Mouse (Mus musculus) forebrain, postnatal 0 days (tissue): Measurements from ENCODE around the gene Zbtb20. TPM values are rescaled to one million over a fixed set of nuclear protein-coding genes. Genes with fewer than 3 reads are reported as not detected.

Experiments
- ATAC-seq: fragments of 200-750 bp; cut with Nextera tagmentation; 2 replicates; pipeline ENCODE4 v1.8.0; 2017; ENCODE audit warnings: mild to moderate bottlenecking, moderate library complexity
- DNase-seq: peaks from one replicate; pipeline ENCODE4 v3.0.0-alpha.2; 2015
- H3K27ac ChIP-seq: fragments of 300-500 bp; sonication (generic); 2 replicates; pipeline ENCODE4 v1.5.1; 2014; ENCODE audit warnings: low read depth, mild to moderate bottlenecking, antibody characterized with exemption, low read length, moderate library complexity, mixed read lengths
- H3K27me3 ChIP-seq: fragments of 300-500 bp; sonication (generic); 2 replicates; pipeline ENCODE4 v1.6.1; 2014; ENCODE audit warnings: mild to moderate bottlenecking, low read length, mixed read lengths; ENCODE audit not compliant: insufficient read depth
- H3K36me3 ChIP-seq: fragments of 300-500 bp; sonication (generic); 2 replicates; pipeline ENCODE4 v1.6.1; 2014; ENCODE audit warnings: mild to moderate bottlenecking, moderate library complexity; ENCODE audit not compliant: insufficient read depth
- H3K4me1 ChIP-seq: fragments of 300-500 bp; sonication (generic); 2 replicates; pipeline ENCODE4 v1.6.1; 2014; ENCODE audit warnings: antibody characterized with exemption; ENCODE audit not compliant: insufficient read depth
- H3K4me2 ChIP-seq: fragments of 300-500 bp; sonication (generic); 2 replicates; pipeline ENCODE4 v1.6.1; 2014; ENCODE audit warnings: low read depth, mild to moderate bottlenecking, moderate library complexity
- H3K4me3 ChIP-seq: fragments of 300-500 bp; sonication (generic); 2 replicates; pipeline ENCODE4 v1.5.1; 2014; ENCODE audit warnings: low read depth, low read length, mixed read lengths
- H3K9ac ChIP-seq: fragments of 300-500 bp; sonication (generic); 2 replicates; pipeline ENCODE4 v1.6.1; 2014; ENCODE audit warnings: mild to moderate bottlenecking
- H3K9me3 ChIP-seq: fragments of 300-500 bp; sonication (generic); 2 replicates; pipeline ENCODE4 v1.6.1; 2016; ENCODE audit warnings: low read length
- CTCF ChIP-seq: sonication (generic); IDR thresholded peaks from 2 replicates; pipeline ENCODE4 v1.5.1; 2016; ENCODE audit warnings: antibody characterized with exemption, control low read depth, low read depth
- WGBS: fragments of 180-500 bp; shearing (Covaris S2); extraction: QIAGEN DNeasy Blood & Tissue Kit; methylation state at CpG from one replicate; pipeline ENCODE4 v1.1.7; 2014; 5-methylcytosine and 5-hydroxymethylcytosine counted together
- polyA plus RNA-seq: library from polyadenylated mRNA; unstranded; fragments of >200 nt; fragmentation: Nextera tagmentation; extraction: Ambion mirVana; gene quantifications from 2 replicates; pipeline ENCODE4 v1.2.1, GENCODE M21; 2015
- total RNA-seq: library from RNA; depleted of rRNA; stranded (reverse); fragments of >200 nt; gene quantifications from 2 replicates; pipeline ENCODE4 v1.2.3, GENCODE M21; 2014

Gene Zbtb20
- total and polyA plus RNA-seq, 2 experiments from 2014 or later = 63.4 to 90.9 TPM

DNA sequence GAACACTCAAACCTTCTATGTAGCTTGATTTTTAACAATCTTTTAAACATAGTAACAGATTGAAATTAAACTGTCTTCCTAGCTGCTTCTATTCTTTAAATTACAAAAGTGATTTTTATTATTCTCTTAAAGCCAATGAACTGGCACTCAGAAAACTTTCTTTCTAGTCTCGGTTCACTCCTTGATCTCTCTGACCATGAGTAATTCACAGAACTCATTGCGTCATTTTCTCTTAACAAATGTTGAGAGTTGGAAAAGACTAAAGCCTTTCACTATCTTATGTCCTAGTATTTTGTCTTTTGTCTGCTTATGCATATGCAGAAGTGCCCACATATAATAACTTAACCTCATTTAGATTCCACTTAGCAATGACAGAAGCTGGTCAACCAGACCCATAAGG lies 525.3 kb downstream of the Zbtb20 start:
- Histone ChIP-seq H3K4me1 (no peaks in the 10 kb centered on the region), H3K9ac (no peak overlapping the region), H3K4me2 (no peak overlapping the region), H3K27ac (no peak overlapping the region), H3K9me3 (no peaks in the 10 kb centered on the region), H3K36me3 (no peaks in the 10 kb centered on the region), H3K27me3 (no peaks in the 10 kb centered on the region), H3K4me3 (no peak overlapping the region)
- no peak for TF ChIP-seq CTCF
- ATAC-seq = no peak
- DNase-seq = no peak
- 73% methylated on average over 2 of the region's 2 CpGs for WGBS

DNA sequence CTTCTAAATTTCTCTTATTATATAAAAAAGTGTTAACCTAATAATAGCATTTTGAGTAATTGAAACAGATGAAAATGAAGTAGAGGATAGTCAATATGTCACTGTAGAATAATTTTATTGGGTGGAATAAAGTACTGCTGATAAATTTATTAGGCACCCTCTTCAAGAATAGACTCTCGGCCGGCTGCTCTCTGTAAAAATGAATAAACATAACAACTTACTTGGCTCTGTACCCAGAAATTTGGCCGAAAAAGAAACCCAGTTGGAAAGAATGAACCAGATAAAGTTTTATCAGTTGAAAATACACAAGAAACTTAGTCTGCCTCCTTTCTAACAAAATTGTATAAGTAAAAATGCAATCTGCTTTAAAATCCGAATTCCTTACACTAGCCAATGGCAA lies 527.2 kb downstream of the Zbtb20 start:
- H3K27ac ChIP-seq = no peak overlapping the region
- H3K4me2 ChIP-seq = no peak overlapping the region
- H3K36me3 ChIP-seq = no peaks in the 10 kb centered on the region
- TF ChIP-seq CTCF = no peak
- 66% methylated on average over 4 of the region's 4 CpGs for WGBS
- H3K4me1 ChIP-seq = no peaks in the 10 kb centered on the region
- H3K9ac ChIP-seq = no peak overlapping the region
- H3K27me3 ChIP-seq = no peaks in the 10 kb centered on the region
- H3K4me3 ChIP-seq = no peak overlapping the region
- DNase-seq = no peak
- no peak for ATAC-seq
- no peaks in the 10 kb centered on the region for H3K9me3 ChIP-seq

DNA sequence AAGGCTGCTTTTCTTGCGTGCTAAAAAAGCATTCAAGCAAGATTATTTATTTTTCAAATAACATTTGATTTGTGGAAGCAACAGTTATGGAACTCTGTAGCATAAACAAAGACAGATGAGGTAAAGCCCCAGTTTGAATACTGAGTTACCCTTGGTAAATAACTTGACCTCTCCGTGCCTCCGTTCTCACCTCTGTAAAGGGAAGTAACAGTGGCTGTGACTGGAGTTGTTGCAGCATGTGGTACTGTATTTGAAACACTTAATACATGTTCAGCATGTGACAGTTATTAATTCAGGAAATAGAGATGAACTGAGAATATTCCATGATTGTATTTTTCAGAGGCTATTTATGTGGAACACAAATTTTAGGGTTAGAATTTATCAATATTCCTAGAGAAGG lies 529.4 kb downstream of the Zbtb20 start:
- Histone ChIP-seq H3K36me3 (no peaks in the 10 kb centered on the region), H3K27me3 (no peaks in the 10 kb centered on the region), H3K4me3 (no peak overlapping the region), H3K9ac (no peak overlapping the region), H3K27ac (no peak overlapping the region), H3K4me1 (0 out of 2 replicates have a peak, but pooled peaks cover 6% of the 10 kb centered on the region), H3K9me3 (no peaks in the 10 kb centered on the region), H3K4me2 (no peak overlapping the region)
- ATAC-seq (no peak), DNase-seq (no peak)
- no peak for TF ChIP-seq CTCF
- 91% methylated on average over 3 of the region's 3 CpGs for WGBS

DNA sequence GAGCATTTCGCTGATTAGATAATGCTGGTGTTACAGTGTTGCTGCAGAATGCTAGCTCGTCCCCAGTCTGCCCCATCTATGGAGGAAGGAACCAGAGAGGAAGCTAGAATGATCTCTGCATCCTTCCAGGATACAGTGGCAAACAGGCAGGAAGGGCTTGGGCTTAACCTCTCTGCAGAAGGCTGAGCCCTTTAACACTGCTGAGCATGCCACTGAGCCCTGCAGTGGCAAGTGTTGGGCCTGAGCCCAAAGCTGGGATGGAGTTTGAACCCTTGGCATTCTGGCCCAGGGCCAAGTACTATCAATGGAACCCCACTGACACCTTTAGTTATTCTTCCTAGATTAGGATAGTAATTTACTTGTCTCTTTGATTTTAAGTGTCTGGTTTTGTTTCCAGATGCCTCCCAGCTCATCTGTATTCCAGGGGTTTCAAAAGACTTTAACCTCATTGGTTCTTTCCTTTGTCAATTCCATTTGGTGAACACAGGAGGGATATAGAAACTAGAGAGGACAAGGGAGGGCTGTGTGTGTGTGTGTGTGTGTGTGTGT lies 532.0 kb downstream of the Zbtb20 start:
- no peak overlapping the region for H3K9ac ChIP-seq
- peak overlapping the region; percentile 2; the same call in 1 of the 2 replicates for H3K27ac ChIP-seq
- H3K27me3 ChIP-seq = no peaks in the 10 kb centered on the region
- peak; percentile 67 for DNase-seq
- H3K9me3 ChIP-seq = no peaks in the 10 kb centered on the region
- no peaks in the 10 kb centered on the region for H3K36me3 ChIP-seq
- H3K4me3 ChIP-seq = no peak overlapping the region
- H3K4me1 ChIP-seq = 0 out of 2 replicates have a peak, but pooled peaks cover 11% of the 10 kb centered on the region
- ATAC-seq = peak; percentile 86
- WGBS = 56% methylated on average over 2 of the region's 2 CpGs
- H3K4me2 ChIP-seq = no peak overlapping the region; the same call in 1 of the 2 replicates
- no peak for TF ChIP-seq CTCF

DNA sequence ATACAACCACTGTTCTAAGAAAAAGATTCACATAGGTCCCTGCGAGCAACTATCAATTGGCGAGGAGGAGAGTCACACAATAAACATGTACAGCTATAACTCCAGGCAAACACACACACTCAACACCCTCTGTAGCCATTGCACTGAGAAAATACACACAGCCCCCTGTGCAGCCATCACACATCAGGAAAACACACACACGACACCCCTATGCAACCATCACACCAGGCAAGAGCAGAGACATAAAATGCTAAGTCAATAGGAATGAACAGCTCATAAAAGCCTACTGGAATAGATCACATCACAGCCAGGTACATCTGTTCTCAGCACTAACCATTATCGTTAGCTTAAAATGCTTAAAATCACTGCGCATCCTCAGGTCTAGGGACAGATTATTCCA lies 532.9 kb downstream of the Zbtb20 start:
- Histone ChIP-seq H3K9ac (no peak overlapping the region), H3K4me3 (no peak overlapping the region), H3K36me3 (no peaks in the 10 kb centered on the region), H3K4me1 (0 out of 2 replicates have a peak, but pooled peaks cover 11% of the 10 kb centered on the region), H3K27ac (peak overlapping the region; percentile 42; the same call in 1 of the 2 replicates), H3K4me2 (no peak overlapping the region), H3K27me3 (no peaks in the 10 kb centered on the region), H3K9me3 (no peaks in the 10 kb centered on the region)
- ATAC-seq = no peak
- no peak for TF ChIP-seq CTCF
- 71% methylated on average over 5 of the region's 5 CpGs for WGBS
- no peak for DNase-seq

DNA sequence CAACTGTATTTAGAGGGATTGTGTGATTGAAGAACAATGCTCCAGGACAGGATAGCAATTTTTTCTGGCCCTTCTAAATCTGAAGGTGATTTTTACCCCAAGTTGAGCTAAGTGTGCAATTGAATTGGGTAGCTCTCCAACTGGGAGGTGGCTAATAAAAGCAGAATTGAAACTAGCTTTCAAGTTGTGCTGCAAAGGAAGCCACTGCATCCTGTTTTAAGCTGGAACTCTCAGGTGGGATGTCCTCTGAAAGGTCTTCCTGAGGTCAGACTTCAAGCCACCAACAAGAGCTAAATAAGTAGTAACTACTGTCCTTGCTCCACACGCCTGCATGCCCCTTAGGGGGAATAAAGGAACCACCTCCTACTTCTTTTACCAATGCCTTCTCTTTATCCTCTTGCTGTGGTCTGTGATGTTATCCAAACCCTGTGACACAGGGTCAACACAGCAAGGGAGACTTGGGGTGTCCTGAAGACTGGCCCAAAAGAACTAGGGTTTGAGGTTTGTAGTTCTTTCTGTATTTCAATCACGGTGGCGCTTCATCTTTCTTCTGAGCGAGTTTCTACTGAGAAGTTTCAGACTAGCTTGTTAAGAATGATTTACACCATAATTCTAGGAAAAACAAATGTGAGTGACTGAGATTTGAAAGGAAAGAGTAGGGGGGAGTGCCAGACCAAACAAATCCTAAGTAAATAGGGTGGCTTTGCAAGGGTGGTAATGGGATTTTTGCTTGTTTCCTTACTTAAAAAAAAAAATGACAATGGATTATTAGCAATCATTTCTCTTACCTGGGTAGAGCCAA lies 533.6 kb downstream of the Zbtb20 start:
- Histone ChIP-seq H3K36me3 (no peaks in the 10 kb centered on the region), H3K4me2 (no peak overlapping the region), H3K27me3 (no peaks in the 10 kb centered on the region), H3K4me1 (0 out of 2 replicates have a peak, but pooled peaks cover 11% of the 10 kb centered on the region), H3K9ac (no peak overlapping the region), H3K4me3 (no peak overlapping the region), H3K9me3 (no peaks in the 10 kb centered on the region), H3K27ac (no peak overlapping the region)
- DNase-seq (no peak), ATAC-seq (no peak)
- TF ChIP-seq CTCF = no peak
- WGBS = 60% methylated on average over 4 of the region's 4 CpGs

DNA sequence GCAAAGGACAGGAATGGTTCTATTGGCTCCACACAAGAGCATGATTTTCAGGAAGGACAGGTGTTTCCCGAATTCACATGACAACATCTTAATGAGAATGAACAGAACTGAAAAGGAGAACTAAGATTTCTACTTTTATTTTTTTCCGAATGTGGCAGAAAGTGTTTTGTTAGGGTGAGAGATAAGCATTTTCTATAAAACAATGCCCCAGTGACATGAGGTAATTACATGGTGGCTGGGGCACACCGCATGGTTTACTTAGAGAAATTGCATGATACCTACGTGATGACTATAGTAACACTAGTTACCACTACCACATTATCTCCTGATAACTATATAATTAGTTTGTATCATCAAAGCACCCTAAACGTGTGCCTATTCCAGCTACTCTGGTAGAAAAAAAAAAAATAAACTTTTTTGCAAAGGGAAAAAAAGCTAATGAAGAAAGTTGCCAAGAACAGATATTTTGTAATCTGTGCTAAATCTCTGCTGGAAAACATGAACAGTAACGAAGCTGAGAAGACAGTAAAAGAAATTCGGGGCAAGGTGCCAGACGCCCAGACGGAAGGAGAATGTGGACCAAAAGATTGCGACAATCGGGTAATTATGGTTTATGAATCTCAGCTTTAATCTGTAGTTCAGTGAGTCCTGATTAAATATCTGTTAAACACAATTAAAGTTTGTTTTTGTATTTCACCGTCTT lies 534.4 kb downstream of the Zbtb20 start:
- 31% methylated on average over 12 of the region's 12 CpGs for WGBS
- no peak overlapping the region for H3K9ac ChIP-seq
- no peak overlapping the region for H3K27ac ChIP-seq
- peak; percentile 73 for DNase-seq
- no peak for TF ChIP-seq CTCF
- ATAC-seq = no peak
- no peaks in the 10 kb centered on the region for H3K27me3 ChIP-seq
- H3K4me2 ChIP-seq = no peak overlapping the region
- H3K36me3 ChIP-seq = no peaks in the 10 kb centered on the region
- no peaks in the 10 kb centered on the region for H3K9me3 ChIP-seq
- 0 out of 2 replicates have a peak, but pooled peaks cover 11% of the 10 kb centered on the region for H3K4me1 ChIP-seq
- no peak overlapping the region for H3K4me3 ChIP-seq
